Mouse (Mus musculus): ENCODE data around the gene Ndrg3. TPM values are rescaled to one million over a fixed set of nuclear protein-coding genes. Genes with fewer than 3 reads are reported as not detected.

Ndrg3 gene
- 49.4 and 109 TPM in 2 replicates for polyA plus RNA-seq (2012; rRNA removed; ENCODE audit: low replicate concordance)

DNA sequence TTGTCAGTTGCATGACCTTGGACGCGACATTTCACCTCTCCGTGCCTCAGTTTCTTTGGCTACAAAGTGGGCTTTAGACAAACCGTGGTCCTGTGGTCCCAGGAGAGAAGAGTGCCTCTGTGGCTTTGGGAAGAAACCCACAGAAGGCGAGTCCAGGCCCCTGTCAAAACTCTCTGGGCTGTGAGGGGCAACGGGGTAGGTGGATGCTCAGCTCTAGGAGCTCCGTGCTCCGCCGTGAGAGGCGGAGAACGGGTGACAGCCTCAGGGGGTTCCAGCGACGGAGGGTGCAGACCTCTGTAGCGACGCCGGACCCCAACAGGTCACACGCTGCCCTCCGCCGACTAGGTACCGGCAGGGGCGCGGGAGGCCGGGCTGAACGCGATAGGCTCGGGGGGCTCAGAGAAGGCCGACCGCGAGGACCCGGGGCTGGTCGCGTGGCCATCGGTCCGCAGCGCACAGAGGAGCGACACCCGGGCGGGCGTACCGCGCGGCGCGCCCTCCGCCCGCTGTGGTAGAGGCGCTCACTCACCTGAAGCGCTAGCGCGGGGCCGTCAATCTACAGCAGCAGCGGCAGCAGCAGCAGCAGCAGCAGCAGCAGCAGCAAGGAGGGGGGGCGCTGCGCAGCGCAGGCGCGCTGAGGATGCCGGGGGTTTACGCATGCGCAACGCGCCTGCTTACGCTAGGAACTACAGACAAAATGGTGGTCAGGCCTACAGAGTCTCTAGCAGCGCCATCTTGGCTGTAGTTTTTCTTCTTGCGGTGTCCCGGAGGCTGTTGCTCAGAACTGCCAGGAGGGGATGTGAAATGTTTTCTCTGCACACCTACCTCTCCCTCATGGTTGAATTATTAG, at the start of gene Ndrg3:
Gene Ndrg3 (minus strand): TSS at position 587 of the 850 bp plus-strand sequence.

DNA sequence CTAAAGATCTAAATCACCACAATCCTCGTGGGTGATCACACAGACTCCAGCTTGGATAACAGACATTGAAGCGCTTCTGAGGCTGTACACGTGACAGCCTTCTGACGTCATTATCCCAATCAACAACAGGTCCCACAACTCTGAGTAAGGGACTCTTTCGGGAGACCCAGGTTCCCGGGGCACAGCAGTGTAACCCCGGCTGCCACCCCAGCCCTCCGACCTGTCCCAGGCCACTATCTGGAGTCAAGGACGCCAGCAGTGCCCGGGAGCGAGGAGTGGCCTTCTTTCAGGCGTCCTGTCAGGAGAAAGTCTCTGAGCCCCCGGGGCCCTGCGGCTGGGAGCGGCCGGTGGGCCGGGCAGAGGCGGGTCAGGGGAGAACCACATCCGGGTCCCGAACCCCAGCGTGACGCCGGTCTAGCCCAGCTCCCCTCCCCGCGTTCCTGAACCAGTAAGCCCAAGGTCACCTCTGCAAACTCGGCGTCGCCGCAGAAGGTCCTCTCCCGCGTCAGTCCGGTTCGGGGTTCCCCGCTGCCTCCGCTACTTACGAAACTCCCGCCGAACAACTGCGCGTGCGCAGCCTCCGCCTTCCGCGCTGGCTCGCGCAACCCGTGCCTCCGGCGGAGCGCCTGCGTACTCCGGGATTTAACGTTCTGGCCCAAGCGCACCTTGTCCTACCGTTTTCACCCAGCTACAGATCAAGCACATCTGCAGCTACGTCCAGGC, 14.8 kb upstream of the Ndrg3 start, which contains the start of gene Dsn1:
Gene Dsn1 (minus strand): TSS at position 644 of the 723 bp plus-strand sequence.

DNA sequence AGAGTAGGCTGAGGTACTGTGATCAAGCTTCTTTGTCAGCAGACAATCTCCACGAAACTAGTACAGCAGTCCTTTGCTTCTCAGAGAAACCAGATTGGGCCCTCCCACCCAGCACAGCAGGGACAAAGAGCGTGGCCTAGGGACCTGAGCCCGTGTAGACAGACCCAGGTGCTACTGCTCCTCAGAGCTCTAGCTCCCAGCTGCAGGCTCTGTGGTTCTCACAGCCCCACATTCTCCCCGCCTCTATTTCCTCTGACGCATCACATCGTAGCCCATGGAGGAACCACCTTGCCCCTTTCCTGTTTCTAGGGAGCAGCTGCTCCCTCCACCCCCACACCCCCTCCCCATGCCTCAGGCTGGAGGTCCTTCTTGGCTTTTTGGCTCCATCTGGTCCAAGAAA, 104.8 kb downstream of the Ndrg3 start, which contains the start of gene Sla2:
Gene Sla2 (minus strand): TSS at position 176 of the 400 bp plus-strand sequence.

Other genes with a start within 250 kb of the Ndrg3 start
- 116 and 133 TPM in 2 replicates for gene Myl9, start 216.6 kb downstream of the Ndrg3 start, polyA plus RNA-seq (2012; rRNA removed; ENCODE audit: low replicate concordance)
- 8.1 and 12.0 TPM in 2 replicates for gene Tgif2, start 152.0 kb downstream of the Ndrg3 start, polyA plus RNA-seq (2012; rRNA removed; ENCODE audit: low replicate concordance)
- gene 4930518I15Rik, start 134.1 kb downstream of the Ndrg3 start, polyA plus RNA-seq (2012; rRNA removed; ENCODE audit: low replicate concordance): 0.98 and 2.4 TPM in 2 replicates
- gene Rab5if, start 128.9 kb downstream of the Ndrg3 start, polyA plus RNA-seq (2012; rRNA removed; ENCODE audit: low replicate concordance): 123 and 166 TPM in 2 replicates
- 5.1 and 7.0 TPM in 2 replicates for gene Sla2, start 104.9 kb downstream of the Ndrg3 start, polyA plus RNA-seq (2012; rRNA removed; ENCODE audit: low replicate concordance)
- 1.0 and 3.1 TPM in 2 replicates for gene Dsn1, start 15.1 kb upstream of the Ndrg3 start, polyA plus RNA-seq (2012; rRNA removed; ENCODE audit: low replicate concordance)
- 6.9 and 14.1 TPM in 2 replicates for gene Soga1, start 87.2 kb upstream of the Ndrg3 start, polyA plus RNA-seq (2012; rRNA removed; ENCODE audit: low replicate concordance)
- not detected in 2 replicates for gene Tldc2, start 95.0 kb upstream of the Ndrg3 start, polyA plus RNA-seq (2012; rRNA removed; ENCODE audit: low replicate concordance)
- 84.2 and 84.4 TPM in 2 replicates for gene Samhd1, start 143.2 kb upstream of the Ndrg3 start, polyA plus RNA-seq (2012; rRNA removed; ENCODE audit: low replicate concordance)
- gene Rbl1, start 212.5 kb upstream of the Ndrg3 start, polyA plus RNA-seq (2012; rRNA removed; ENCODE audit: low replicate concordance): 4.1 and 4.4 TPM in 2 replicates

All from mammary gland, adult 2 months (tissue).